Mouse (Mus musculus) yolk sac, embryonic 10.5 days (tissue): ENCODE measurements around the gene Fam173a.

Experiments
- DNase-seq: peaks from one replicate; pipeline ENCODE4 v3.0.0-alpha.2; 2017; ENCODE audit warnings: low spot score

Fam173a gene

DNA sequence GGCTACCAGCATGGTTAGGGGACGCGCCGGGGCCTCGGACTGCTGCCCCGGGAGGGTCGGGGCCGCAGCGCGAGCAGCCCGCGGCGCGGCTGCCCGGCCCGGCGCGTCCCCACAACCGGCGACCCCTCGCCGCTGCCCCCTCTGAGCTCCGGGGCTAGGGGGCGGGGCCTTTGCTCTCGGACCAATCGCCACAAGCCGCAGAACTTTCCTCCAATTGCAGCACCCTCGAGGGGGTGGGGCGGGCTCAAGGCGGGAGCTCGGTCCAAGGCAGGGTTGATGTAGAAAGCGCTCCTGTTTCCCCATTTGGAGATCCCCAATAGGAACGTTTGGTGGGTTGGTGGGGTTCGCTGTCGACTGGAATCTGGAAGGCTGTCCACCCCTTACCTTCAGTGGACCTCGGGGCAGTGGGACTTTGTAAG, 4.3 kb upstream of the Fam173a start, which contains the start of gene Metrn:
Metrn (minus strand) TSS at position 186 of the 419 bp plus-strand sequence.
- peak; percentile 87 for DNase-seq

DNA sequence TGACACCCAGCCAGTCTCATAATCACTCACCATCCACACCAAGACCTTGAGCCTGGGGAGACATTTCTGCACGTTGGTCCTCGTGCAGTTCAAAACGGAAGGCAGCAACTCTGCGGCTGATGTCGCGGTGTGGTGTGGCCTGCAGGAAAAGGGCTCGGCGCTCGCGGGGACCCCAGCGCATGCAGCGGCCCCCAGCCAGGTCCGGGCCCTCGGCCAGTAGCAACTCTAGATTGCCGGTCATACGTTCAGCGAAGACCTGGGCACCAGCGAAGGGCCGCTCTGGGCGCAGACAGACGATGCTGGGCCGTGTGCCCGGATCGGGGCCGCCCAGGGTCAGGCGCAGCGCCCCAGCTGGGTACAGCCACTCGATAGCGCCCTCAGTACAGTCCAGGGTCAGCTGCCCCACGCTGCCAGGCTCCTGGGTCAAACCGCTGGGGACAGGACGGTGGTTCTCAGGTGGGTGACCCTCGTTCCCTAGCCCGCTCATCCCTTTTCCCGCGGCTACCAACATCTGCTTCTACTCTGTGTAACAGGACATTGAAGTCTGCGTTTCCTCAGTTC, 3.6 kb upstream of the Fam173a start:
- DNase-seq: no peak

DNA sequence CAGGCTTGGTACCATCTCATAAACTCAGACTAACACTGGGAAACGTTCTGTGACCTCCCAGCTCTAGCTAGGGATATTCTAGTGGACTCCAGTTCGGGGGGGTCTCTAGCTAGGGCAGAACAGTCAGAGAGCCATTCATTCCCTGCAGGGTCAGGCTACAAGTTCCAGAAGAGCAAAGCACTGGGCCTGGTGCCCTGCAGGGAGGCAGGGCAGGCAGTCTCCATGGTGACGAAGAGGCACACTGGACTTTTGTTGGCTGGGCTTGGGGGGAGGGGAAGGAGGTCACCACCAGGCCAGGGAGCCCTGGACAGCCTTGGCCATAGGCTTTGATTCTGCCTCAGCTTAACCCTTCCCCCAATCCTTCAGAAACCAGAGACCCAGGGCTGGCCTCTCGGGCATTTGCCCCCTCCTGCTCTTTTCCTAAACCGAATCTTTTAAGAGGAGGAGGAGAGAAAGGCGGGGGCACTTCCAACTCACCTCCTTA, 3.0 kb upstream of the Fam173a start, which contains the start of gene AC134908.4:
AC134908.4 (minus strand) TSS at position 51 of the 484 bp plus-strand sequence.
- peak; percentile 69 for DNase-seq

DNA sequence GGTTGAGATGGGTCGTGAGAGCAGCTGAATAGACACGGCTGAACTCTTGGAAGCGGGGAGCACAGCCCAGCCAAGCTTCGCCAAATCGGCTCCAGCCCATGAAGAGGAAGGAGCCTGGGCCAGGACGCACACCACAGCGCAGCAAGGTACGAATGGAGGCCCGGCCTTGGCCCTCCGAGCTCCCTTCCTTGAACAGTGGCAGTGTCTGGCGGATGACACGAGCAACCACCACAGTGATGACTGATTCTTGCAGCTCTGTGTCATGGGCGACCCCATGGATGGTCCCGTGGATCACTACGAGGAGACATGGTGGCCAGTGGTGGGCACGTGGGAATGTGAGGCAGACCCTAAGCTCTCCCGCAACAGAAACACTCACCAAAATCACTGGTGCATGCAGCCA, 2.3 kb upstream of the Fam173a start:
- no peak for DNase-seq

DNA sequence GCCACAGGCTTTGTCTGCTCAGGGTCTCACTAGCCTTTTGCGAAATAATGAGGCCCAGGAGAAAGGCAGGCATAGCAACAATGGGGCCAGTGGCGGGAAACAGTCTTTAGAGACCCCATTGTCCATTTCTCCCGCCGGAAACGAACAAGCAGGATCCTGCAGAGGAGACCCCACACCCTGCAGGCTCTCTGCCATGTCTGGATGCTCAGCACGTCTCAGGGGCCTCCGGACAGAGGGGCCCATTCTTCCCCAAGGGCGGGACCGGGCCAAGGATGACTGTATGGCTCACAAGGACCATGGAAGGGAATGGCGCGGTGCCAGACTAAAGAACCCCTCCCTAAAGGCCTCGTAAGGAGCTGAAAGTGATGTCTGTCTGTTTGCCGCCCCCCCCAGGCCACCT, 1.5 kb upstream of the Fam173a start:
- DNase-seq: no peak

DNA sequence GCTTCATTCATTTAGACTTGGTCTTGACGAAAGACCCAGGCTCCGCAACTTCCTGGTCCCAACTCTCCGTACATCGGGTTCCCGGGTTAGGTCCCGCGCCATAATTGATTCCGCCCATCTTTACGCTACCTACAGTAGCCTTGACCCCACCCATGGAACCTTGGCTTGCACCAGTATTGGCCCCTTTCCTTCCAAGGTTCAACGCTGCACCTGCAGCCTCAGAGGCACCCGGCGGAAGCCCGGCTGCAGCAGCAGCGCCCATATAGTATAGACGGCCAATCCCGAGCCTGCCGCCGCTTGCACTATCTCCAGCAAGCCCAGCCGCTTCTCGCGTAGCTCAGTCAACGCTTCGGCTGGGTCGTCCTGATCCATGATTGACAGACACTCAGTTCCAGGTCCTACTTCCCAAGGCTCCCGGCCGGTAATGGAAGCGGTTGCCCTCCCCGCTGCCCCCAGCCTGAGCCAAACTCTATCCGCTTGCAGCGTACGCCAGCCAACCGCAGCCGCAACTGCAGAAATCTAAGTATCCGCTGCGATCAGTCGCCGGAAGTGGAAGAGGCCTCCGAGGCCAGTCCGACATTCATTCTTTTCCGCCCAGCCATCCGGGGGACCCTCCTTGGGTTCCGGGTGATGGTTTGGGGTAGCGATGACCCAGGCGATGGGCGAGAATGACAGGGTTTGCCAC, 716 bp downstream of the Fam173a start:
- DNase-seq: peak; percentile 85

DNA sequence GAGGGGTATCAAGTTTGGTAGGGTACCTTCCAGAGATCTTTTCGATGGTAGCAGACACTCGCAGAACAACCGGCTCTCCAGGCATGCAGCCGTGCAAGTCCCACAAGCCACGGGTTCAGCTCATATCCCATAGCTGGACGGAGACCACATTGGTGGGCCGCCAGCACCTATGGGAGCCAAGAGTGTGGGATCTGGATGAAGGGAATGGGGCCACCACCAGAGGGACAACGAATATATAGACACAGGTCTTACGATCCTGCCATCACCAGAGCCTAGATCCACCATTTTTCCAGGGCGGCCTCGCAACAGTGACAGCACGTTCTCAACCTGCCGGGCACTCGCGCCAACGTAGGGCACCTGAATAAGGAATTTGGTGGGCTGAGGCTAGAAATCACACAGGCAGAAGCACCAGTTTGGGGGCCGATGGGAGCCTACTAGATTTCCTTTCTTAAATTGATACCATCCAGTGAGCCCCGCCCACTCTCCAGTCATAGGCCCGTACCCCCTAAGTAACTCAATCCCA, 1.3 kb downstream of the Fam173a start:
- peak; percentile 24 for DNase-seq

DNA sequence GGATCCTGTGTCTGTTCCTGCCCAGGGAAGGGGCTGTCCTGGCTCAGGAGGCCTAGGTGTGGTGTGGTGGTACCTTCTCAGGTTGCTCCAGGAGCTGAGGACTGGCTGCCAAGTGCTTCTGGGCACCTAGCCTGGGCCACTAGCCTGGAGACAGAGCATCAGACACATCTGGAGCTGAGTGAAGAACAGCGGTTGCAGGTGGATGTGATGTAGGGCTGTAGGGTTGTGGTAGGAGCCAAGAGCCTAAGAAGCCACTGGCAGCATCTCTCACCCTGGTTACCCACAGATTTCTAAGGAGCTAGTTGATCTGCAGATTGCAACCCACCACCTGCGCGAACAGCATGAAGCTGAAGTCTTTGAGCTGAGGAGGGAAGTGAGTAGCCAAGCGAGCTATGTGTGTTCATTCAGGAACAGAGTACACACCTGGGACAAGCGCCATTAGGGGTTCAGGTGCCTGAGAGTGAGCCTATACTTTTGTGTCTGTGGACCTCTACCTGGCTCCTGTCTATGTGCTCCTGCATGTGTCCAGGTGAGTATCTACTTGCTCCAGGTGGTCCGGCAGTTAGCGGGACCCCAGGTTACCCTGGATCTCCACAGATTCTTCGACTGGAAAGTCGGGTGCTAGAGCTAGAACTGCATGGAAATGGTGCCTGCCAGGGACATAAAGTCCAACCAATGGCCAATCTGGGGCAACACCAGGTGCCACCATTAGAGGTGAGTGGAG, 5.8 kb downstream of the Fam173a start:
- no peak for DNase-seq

GRCm38 (mm10) chr17:25786280-25786679, 6.4 kb downstream of the Fam173a start, which contains the start of gene Ccdc78:
TSS of gene Ccdc78 (plus strand) at chr17:25786580.
- no peak for DNase-seq

- peak; percentile 95 for DNase-seq
Measured at GRCm38 (mm10) chr17:25785281-25785745, 7.4 kb downstream of the Fam173a start, which contains the start of gene Haghl. TSS of gene Haghl (minus strand) at chr17:25785673.

DNA sequence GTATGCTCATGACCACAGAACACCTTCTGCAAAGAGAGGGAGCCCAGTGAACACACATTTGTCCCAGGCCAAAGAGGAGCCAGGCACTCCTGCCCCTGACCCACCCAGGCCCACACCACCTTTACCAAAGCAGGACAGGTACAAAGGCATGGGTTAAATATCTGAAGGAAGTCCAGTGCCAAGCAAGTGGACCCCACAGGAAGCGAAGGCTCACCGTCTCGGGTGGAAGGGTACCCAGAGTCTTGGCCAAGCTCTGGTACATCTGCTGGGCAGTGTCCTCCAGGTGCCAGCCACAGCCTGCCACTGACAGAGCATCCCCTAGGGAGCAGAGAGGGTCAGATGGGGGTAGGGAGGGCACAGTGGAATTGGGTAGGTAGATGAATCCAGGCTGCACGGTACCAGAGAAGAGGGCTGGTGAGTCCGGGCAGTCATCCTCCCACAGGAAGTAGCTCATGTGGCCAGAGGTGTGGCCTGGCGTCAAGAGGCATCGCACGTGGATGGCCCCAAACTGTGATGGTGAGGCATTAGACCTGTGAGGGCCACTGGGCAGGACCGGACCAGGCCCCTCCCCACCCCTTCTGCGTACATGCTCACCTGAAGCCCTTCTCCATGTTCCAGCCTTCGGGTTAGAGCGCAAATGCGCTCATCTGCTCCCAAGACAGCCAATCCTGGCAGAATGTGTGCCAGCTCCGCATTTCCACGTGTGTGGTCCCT, 8.7 kb downstream of the Fam173a start:
- DNase-seq: no peak

GRCm38 (mm10) chr17:25783086-25783485, 9.6 kb downstream of the Fam173a start:
- no peak for DNase-seq

GRCm38 (mm10) chr17:25781339-25781738, 11.4 kb downstream of the Fam173a start:
- no peak for DNase-seq

DNA sequence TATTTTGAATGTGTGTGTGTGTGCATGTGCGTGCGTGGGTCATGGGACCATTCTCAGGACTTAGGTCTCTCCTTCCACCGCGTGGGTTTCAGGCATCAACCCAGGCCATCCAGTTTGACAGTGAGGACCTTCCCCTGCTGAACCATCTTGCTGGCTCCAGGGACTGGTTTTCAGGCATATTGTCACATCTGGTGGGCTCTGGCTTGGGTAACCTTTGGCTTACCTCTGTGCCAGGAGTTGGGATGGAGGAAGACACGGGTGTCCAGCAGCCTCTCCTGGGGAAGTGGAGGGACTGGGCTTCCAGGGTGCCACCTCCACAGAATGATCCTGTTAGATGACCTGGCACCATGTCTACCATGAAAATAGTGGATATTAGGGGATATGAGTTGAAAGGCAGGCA, 14.8 kb downstream of the Fam173a start:
- DNase-seq: no peak

GRCm38 (mm10) chr17:25775318-25776062, 17.2 kb downstream of the Fam173a start:
- peak; percentile 47 for DNase-seq

DNA sequence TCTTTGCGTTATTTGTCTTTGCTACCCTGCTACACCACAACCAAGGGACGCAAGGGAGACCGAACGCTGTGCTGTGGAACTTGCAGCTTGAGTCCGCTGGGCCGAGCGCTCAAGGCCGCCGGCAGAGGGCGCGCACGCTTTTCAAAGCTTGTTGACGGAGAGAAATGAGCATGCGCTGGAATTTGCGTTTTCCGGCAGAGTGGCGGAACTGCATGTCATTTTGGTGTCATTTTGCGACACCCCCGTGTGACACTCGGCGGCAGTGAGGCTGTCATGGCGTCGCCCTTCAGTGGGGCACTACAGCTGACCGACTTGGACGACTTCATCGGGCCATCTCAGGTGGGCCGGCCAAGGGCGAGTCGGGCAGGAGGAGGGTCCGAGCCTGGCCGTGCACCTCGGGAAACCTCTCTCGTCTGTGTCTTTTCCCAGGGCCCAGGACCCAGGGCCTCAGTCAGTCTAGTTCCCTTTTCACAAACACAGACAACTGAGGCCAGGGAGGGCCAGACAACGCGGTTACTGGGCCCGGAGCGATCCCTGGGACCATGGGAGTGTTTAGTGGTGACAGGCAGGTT, 19.1 kb downstream of the Fam173a start, which contains the start of gene Narfl:
Narfl (plus strand) TSS at position 228 of the 572 bp plus-strand sequence.
- peak; percentile 93 for DNase-seq

DNA sequence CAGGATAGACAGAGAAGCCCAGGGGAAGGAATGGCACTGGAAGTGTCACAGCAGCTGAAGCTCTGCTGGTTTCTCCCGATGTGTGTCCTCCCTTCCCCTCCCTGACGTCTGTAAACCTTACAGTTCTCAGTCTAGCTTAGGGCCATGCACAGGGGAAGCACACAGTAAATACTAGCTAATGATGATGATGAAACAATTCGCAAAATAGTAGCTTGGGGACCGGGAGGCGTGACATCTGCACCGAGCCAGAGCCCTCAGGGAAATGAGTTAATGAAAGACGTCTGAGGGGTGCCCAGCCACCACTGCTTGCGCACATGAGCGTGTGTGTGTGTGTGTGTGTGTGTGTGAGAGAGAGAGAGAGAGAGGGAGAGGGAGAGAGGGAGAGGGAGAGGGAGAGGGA, 23.4 kb downstream of the Fam173a start:
- DNase-seq: no peak

DNA sequence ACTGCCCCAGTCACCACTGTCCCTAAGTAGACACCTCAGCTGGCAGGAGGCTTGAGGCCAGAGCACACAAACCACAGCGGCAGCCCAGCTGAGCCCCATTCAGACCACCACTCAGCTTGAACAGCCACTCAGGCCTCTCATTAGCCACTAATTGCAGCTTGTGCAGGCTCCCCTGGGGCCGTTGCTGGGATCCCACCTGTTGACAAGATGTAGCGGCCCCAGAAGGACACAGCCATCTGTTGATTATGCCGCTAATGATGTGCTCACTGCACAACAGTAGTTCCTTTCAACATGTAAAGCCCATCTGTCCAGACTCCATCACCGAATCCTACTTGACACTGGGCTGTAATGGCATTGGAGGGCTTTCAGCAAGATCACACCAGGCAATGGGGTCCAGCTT, 26.8 kb downstream of the Fam173a start:
- no peak for DNase-seq

GRCm38 (mm10) chr17:25762591-25762990, 30.1 kb downstream of the Fam173a start:
- no peak for DNase-seq

GRCm38 (mm10) chr17:25761561-25761970, 31.1 kb downstream of the Fam173a start:
- DNase-seq: no peak

DNA sequence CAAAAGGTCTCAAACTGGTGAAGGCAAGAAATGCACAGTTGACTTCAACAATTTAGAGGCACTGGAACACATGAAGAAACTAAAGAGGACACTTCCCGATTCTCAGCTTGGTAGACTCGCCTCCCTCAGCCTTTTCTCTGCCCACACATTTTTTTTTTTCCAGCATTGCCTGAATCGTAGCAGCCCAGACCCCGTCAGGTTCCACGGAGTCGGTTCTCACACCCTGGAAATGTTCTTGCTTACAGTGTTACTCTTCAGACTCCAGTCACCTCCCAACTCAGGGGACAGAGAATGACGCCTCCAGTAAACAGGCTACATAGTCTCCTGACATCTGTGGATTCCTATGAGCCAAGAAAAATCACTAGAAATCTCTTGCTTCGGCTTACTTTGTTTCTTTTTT, 32.6 kb downstream of the Fam173a start:
- DNase-seq: no peak
